Comparison of ENCODE assay signal across 17 mouse cellular contexts in the genomic region with DNA sequence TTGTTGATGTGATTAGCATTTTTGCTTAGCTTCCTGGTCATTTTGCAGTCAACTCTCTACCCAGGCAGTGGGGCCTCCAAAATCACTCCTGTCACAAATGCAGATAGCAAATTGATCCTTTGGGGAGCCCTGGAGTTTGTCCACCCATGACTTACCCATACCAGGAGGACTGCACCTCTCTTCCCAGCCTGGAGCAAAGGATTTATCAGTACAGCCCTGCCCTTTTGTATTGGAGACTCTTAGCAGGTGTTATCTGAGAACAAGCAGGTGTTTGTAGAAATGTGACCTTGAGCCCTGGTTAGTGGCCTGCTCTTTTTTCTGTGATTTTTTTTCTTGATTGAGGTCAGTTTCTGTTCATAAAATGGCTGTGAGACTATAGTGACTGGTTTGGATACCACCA.
"Had no signal": no experiment of that assay in that cellular context is flagged by ENCODE, and none has a peak within 500 bp of the region (broad histone marks: within the 10 kb centered on the region; RNA-seq: fewer than 3 reads in every experiment).

No protein-coding gene starts in this region.

- H3K4me3 ChIP-seq: limb, embryonic 12.5 days; limb, embryonic 15.5 days; lung, embryonic 15.5 days; megakaryocyte, embryonic 14.5 days; midbrain, embryonic 10.5 days had no signal

- H3K9me3 ChIP-seq: limb, embryonic 12.5 days; limb, embryonic 15.5 days; lung, embryonic 15.5 days; megakaryocyte, embryonic 14.5 days; midbrain, embryonic 10.5 days had no signal

- ATAC-seq: liver, postnatal 0 days had no signal

- H3K36me3 ChIP-seq: limb, embryonic 12.5 days; limb, embryonic 15.5 days; lung, embryonic 15.5 days; midbrain, embryonic 10.5 days had no signal

- H3K9ac ChIP-seq: limb, embryonic 12.5 days; limb, embryonic 15.5 days; liver, embryonic 14.5 days; liver, postnatal 0 days; lung, embryonic 15.5 days had no signal

- H3K27me3 ChIP-seq: limb, embryonic 12.5 days; limb, embryonic 15.5 days; lung, embryonic 15.5 days; megakaryocyte, embryonic 14.5 days had no signal

- DNase-seq: kidney, adult 11 months; kidney, adult 8-10 months; kidney, postnatal 14 days; kidney, postnatal 4 days; left cerebral cortex, postnatal 4 days; liver, postnatal 0 days; lung, postnatal 10 days; lung, postnatal 36 days; midbrain, embryonic 14.5 days; thymus, postnatal 25 days had no signal

- H3K4me2 ChIP-seq: limb, embryonic 12.5 days; limb, embryonic 15.5 days; liver, embryonic 11.5 days; lung, embryonic 15.5 days had no signal

- H3K4me1 ChIP-seq: lung, embryonic 15.5 days; megakaryocyte, embryonic 14.5 days had no signal

- H3K27ac ChIP-seq: limb, embryonic 12.5 days; limb, embryonic 15.5 days; liver, embryonic 14.5 days; lung, embryonic 15.5 days; midbrain, embryonic 10.5 days had no signal
